Mouse (Mus musculus) layer of hippocampus, adult 8-10 months (tissue): ENCODE measurements at regions not wholly inside any gene's neighbourhood (a gene's known extent, or its start where the extent isn't known, plus 50 kb on each side); places are given as distances from the start of the nearest gene placed in this dataset.
A peak's percentile ranks its signal among the peaks of the same experiment; 100 is the strongest.

Source experiments
- DNase-seq, 2 experiments: peaks; one replicate each; pipeline ENCODE4 v3.0.0; 2022; ENCODE audit warnings: low spot score in 2 of 2

DNA sequence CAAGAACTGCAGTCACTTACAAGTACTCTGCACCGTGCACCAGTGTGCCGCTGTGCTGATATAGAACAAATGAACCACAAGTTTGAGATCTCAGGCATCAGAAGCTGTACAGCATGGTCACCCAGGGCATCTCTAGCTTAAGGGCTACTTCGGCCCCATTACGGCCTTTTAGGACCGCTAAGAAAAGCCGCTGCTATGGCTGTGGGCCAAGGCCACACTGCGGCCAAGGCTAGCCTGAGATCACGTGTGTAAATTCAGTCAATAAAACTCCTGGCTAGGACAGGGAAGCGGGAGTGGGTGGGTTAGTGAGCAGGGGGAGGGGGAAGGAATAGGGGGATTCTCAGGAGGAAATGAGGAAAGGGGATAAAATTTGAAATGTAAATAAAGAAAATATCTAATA is 50.9 kb upstream of the Atp12a start:
- DNase-seq = no peak

DNA sequence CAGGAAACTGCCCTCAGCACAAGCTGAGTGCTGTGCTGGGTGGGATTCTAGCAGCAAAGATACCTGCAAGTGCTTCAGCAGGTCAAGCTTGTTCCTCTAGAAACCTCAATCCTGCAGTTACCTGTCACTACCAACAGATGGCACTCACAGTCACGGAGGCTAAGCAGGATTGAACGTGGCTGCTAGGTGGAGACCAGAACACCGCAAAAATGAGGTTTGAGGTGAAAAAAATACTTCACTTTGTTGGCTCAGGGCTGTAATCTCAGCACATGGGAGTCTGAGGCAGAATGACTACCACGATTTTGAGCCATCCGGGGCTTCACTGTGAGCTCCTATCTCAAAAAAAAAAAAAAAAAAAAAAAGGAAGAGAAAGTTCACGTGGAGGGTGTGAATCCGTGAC is 50.4 kb upstream of the Atp12a start:
- DNase-seq = peak in 1 of 2 experiments; percentile 52
